Mouse (Mus musculus): Measurements from ENCODE around the gene Zfp978. TPM values are rescaled to one million over a fixed set of nuclear protein-coding genes. Genes with fewer than 3 reads are reported as not detected.
"Not testable (repeated sequence)": the region's sequence is repeated elsewhere in the genome, so short reads cannot be mapped to it uniquely, and the experiment has no call there.

Zfp978 gene
- total RNA-seq, 2 experiments from 2014 or later, result 0.30 TPM; not detected in 1

DNA sequence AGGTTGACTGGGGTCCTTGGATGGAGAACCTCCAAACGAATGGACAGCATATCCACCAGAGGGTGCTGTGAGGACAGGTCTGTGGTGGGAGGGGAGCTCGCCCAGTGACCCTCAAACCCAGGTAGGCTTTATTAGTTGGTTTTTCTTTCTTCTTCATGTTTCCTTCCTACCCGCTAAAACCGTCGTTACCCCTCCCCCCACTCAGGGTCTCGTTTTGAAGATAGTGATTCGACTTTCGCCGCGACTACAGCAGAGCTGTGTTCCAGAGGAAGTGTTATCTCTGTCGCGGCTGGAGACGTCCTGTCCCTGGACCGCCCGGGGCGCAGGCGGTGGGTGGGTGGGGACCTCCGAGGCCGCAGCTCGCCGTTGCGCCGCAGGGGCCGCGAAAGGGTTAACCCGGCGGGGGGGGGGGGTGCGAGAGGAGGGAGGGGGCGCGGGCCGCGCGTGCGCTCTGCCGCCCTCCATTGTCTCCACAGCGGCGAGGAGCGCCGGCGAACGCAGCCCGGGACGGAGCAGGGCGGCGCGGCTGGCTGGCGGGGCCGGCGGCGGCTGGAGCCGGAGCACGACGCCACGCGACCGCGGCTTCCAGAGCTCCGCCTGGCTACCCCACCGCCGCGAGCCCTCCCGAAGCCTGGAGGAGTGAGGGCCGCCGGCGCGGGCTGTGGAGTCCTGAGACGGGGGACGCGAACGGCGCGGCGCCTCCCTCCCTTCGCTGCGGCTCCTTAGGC, 45.8 kb downstream of the Zfp978 start:
- peak; percentile 85 for ATAC-seq (replicated peaks; ENCODE audit: poor library complexity)

GRCm38 (mm10) chr4:147407463-147407822, 46.3 kb downstream of the Zfp978 start:
- ATAC-seq (replicated peaks; ENCODE audit: poor library complexity), result no peak

DNA sequence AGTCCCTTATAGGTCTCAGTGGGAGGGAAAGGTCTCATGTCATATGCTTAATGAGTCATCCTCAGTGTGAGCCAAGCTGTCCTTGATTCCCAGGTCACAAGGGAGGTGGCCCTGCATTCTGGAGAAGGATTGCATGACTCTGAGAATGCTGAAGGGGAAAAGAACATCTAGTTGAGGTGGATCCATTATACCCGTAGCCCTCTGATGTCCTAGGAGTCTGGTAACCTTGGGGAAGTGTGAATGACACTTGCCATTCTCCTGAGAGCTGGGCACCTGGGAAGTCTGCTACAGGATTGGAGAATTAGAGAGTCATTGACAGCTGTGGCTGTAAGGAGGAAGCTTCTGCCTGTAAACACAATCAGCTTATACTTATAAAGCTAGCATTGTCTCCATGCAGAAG, 55.3 kb downstream of the Zfp978 start:
- not testable (repeated sequence) for ATAC-seq (replicated peaks; ENCODE audit: poor library complexity)

GRCm38 (mm10) chr4:147417157-147417778, 56.2 kb downstream of the Zfp978 start:
- ATAC-seq (replicated peaks; ENCODE audit: poor library complexity), result peak; percentile 9; the same call in 1 of the 2 replicates

DNA sequence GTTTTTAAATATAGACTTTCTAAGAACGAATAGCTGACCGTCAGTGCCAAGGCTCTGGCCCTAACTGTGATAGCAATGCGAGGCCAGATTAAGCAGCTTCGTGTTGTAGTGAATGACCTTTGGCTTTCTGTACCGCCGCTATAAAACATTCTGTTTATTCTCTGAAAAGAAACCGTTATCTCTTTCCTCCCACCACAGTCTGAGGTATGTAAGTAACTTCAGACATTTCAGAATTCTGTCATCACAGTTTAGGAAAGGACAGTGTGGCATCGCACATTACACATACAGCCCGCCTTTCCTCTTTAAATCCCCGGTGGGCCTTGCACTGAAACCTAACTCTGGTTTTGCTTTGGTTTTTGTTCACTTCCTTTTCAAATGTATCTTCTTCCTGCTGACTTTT, 56.8 kb downstream of the Zfp978 start:
- no peak for ATAC-seq (replicated peaks; ENCODE audit: poor library complexity)

DNA sequence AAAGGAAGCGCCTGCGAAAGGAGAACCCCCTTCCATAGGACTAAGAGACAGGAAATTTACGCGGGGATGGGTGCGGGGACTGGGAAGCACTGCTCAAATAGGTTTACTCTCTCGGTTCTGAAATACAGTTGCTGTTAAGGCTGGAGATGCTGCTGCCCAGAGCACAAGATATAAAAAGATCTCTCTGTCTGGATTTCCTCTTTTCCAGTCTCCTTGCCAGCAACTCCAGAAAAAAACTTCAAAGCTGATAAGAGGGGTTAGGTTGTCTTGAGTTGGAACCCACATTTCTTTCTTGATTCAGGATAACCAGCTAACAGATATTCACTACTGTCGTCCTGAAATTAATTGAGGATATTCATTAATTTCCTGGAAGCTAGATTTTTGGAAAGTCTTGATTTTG, 57.2 kb downstream of the Zfp978 start:
- not testable (repeated sequence) for ATAC-seq (replicated peaks; ENCODE audit: poor library complexity)

DNA sequence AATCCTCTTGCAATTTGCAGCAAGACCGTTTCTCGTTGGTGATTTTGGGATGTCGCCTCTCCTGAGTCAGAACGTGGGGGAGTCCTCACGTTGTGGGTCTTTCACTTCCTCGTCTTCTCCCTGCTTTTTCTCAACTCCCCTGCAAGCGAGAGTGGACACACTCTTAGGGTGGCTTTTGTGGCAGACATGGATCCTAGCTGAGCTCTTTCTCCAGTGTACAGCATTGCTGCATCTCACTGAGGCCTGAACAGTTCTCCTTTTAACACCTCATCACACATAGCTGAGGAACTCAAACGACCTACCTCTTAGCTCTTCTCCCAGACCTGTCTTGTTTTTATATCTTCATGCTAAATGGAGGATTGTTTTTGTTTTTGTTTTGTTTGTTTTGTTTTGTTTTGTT, 58.1 kb downstream of the Zfp978 start:
- not testable (repeated sequence) for ATAC-seq (replicated peaks; ENCODE audit: poor library complexity)

- ATAC-seq (replicated peaks; ENCODE audit: poor library complexity), result not testable (repeated sequence)
Observed at GRCm38 (mm10) chr4:147419756-147420590, 58.9 kb downstream of the Zfp978 start.

GRCm38 (mm10) chr4:147420794-147421193, 59.7 kb downstream of the Zfp978 start:
- ATAC-seq (replicated peaks; ENCODE audit: poor library complexity), result no peak

DNA sequence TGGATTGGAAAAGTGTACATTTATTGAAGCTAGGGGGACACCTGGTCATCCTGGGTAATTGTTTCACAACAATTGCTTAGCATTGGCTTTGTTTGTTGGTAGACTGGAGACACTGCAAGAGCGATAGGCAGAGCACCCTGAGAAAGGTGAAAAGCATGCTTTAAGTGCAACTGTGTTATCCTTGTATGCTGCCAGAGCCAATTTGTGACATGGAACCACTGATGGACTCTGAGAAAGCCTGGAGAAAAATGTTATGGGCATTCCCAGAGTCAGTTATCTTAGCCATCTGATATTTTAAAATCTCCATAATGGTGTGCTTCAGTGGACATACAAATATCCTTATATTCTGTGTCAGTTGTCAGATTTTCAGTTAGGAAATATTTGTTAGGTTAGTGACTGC, 60.2 kb downstream of the Zfp978 start:
- not testable (repeated sequence) for ATAC-seq (replicated peaks; ENCODE audit: poor library complexity)

DNA sequence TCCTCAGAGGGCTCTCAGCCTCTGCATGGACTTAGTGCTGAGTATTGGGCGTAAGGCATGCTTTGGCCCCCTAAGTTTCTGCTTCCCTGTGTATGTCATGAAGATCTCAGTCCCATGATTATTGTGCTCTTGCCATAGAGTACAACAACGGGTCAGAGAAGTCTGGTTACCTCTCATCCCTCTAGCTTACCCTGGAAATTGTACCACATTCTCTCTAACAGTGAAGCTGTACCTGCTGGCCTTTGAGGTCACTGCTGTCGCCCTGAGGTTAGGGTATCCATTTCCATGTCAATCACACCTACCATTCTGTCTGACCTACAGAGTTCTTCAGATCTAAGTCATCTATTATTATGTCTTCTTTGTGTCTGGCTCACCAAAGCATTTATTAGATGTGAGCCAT, 62.0 kb downstream of the Zfp978 start:
- no peak for ATAC-seq (replicated peaks; ENCODE audit: poor library complexity)

GRCm38 (mm10) chr4:147423641-147424298, 62.7 kb downstream of the Zfp978 start:
- ATAC-seq (replicated peaks; ENCODE audit: poor library complexity), result no peak

DNA sequence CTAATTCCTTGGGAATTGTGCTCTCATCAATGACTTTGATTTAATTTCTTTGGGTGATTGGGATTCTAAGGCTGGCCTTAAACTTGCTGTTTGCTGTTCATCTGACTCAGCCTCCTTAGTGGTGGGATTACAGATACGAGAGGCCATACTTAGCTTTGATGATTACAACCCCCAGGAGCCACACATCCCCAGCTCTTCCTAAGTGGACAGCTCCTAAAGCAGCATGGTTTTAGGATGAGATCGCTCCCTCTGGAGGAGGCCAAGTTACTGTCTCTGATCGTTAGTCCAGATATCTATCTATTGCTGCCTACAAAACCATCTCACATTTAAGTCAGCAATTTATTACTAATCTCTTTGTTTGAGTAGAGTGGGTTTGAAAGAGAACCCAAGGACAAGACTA, 63.3 kb downstream of the Zfp978 start:
- ATAC-seq (replicated peaks; ENCODE audit: poor library complexity), result not testable (repeated sequence)

- peak; percentile 65 for ATAC-seq (replicated peaks; ENCODE audit: poor library complexity)
Observed at GRCm38 (mm10) chr4:147425615-147426347, 64.7 kb downstream of the Zfp978 start.

GRCm38 (mm10) chr4:147430651-147431050, 69.5 kb downstream of the Zfp978 start:
- no peak for ATAC-seq (replicated peaks; ENCODE audit: poor library complexity)

DNA sequence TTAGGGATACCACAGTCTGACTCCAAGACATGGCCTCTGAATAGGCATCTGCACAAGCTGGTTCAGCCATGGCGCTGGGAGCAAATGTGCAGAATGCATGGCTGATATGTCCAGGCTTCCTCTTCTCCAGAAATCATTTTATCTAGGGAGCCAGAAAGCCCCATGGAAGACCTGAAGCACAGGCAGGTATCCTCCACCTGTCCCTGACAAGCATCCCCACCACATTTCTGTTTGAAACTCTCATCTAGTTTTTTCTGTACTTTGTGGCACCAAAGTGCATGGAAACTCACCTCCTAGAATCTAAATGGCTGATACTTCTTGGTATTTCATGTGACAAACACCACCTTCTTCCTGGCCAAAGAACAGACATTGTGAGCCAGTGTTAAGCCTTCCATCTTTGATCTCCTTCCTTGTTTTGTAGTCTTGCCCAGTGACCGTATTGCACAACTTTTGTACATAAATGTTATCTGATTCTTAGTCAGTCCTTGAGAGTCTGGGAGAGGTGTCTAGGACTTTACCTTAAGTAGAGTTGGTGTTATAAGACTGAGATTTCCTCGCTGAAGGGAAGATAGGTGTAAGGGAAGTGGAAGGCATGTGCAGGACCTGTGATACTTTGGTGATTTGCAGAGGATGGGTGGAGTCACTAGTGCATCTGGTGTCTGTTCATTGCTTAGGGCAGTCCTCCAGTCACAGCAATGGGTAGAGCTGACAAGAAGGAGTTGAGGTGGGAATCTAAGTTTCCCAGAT, 70.8 kb downstream of the Zfp978 start:
- peak; percentile 26 for ATAC-seq (replicated peaks; ENCODE audit: poor library complexity)

- 0 out of 2 replicates have a peak, but pooled peaks have one; percentile 5 for ATAC-seq (replicated peaks; ENCODE audit: poor library complexity)
Observed at GRCm38 (mm10) chr4:147432443-147432790, 71.3 kb downstream of the Zfp978 start.

DNA sequence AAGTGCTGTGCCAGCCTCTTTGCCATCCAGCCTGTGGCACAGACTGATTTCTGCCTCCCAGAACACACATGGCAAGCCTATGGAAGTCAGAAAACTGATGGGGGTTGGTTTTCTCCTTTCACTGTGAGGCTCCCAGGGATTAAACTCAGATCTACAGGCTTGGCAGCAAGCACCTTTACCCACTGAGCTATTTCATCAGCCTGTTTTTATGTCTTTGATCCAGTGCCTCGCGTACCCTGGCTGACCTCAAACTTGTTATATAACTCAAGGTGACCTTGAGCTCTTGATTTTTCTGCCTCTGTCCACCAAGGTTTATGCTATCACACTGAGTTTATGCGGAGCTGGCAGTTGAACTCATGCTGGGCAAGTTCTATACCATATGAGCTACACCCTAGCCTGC, 71.9 kb downstream of the Zfp978 start:
- no peak for ATAC-seq (replicated peaks; ENCODE audit: poor library complexity)

DNA sequence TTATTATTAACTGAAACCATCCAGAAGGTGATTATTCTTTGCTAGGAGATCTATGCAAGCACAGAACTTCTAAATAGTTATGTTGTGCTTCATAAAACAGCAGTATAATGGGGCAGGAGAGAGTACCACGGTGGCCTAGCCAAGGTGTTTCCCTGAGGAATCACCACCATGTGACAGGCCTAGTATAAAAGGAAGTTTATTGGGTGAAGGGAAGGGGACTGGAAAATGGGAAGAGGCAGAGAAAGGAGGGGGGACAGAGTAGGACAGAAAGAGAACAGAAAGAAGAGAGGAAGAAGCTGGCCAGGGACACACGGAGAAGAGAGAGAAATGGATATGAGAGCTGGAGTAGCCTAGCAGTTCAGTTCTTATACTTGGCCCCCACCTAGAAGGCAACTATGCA, 72.8 kb downstream of the Zfp978 start:
- ATAC-seq (replicated peaks; ENCODE audit: poor library complexity), result peak; percentile 7; the same call in 1 of the 2 replicates
